Mouse (Mus musculus) ES-Bruce4 (cell line): Measurements from ENCODE around the gene Siah3. TPM values are rescaled to one million over a fixed set of nuclear protein-coding genes. Genes with fewer than 3 reads are reported as not detected.

Source experiments
- H3K27ac ChIP-seq: 2 replicates; pipeline ENCODE4 v1.5.1; 2012; ENCODE audit warnings: low read length, inconsistent platforms; ENCODE audit not compliant: insufficient read depth
- H3K27me3 ChIP-seq: 2 replicates; pipeline ENCODE4 v1.6.1; 2012; ENCODE audit warnings: mild to moderate bottlenecking, low read length, inconsistent platforms; ENCODE audit not compliant: control insufficient read depth, poor library complexity, insufficient read depth, severe bottlenecking
- H3K36me3 ChIP-seq: 2 replicates; pipeline ENCODE4 v1.6.1; 2012; ENCODE audit warnings: inconsistent platforms, mild to moderate bottlenecking, low read length, moderate library complexity; ENCODE audit not compliant: control insufficient read depth, poor library complexity, insufficient read depth, severe bottlenecking
- H3K4me1 ChIP-seq: one replicate; pipeline ENCODE4 v1.8.1; 2011; ENCODE audit warnings: low read length; ENCODE audit not compliant: control insufficient read depth, insufficient read depth
- H3K4me3 ChIP-seq: 2 replicates; pipeline ENCODE4 v1.5.1; 2011; ENCODE audit warnings: low read depth, mild to moderate bottlenecking, low read length
- H3K9ac ChIP-seq: 2 replicates; pipeline ENCODE4 v1.6.1; 2012; ENCODE audit warnings: low read depth, mild to moderate bottlenecking, inconsistent platforms; ENCODE audit not compliant: poor library complexity, severe bottlenecking
- H3K9me3 ChIP-seq: replicated peaks from 2 replicates; pipeline ENCODE4 v1.6.1; 2012; ENCODE audit warnings: mild to moderate bottlenecking, low read length, inconsistent platforms; ENCODE audit not compliant: control insufficient read depth, poor library complexity, insufficient read depth, severe bottlenecking
- CTCF ChIP-seq: IDR thresholded peaks from one replicate; pipeline ENCODE4 v1.8.1; 2011; ENCODE audit warnings: low read depth, low read length
- EP300 ChIP-seq: IDR thresholded peaks from 2 replicates; pipeline ENCODE4 v1.6.1; 2011; ENCODE audit warnings: low read depth, low read length; ENCODE audit not compliant: insufficient read depth
- POLR2A ChIP-seq: IDR thresholded peaks from one replicate; pipeline ENCODE4 v1.8.1; 2011; ENCODE audit warnings: low read length; ENCODE audit not compliant: insufficient read depth
- polyA plus RNA-seq: library from polyadenylated mRNA; stranded (reverse); fragments of >200 nt; gene quantifications from 2 replicates; pipeline ENCODE4 v1.2.4, GENCODE M21; 2011; ENCODE audit warnings: low read depth; ENCODE audit not compliant: missing spikeins, insufficient read depth, insufficient read length

The Siah3 gene
- polyA plus RNA-seq, 1 experiment = not detected

DNA sequence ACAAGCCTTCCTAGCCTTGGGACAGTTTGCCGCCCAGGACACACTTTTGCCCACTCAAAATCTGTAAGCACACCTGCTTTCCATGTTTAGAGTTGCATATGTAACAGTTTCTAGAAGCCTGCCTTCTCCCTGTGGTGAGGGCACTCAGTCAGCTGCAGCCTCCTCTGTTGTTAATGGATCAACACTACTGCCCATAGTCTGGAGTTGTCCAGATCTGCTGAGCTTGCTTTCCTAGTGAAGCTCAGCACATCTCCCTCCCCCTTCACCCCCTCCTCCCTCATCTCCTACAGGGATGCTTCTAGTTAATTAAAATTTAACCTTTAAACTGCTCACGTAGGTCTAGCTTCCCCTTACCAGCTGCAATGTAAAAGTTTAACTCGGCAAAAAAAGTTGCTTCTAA is 57.2 kb downstream of the Siah3 start:
- H3K27me3 ChIP-seq = no peaks in the 10 kb centered on the region
- no peak overlapping the region for H3K9ac ChIP-seq
- H3K4me3 ChIP-seq = no peak overlapping the region
- no peak overlapping the region for H3K27ac ChIP-seq
- no peaks in the 10 kb centered on the region for H3K36me3 ChIP-seq
- TF ChIP-seq EP300 = no peak
- no peak for TF ChIP-seq POLR2A
- TF ChIP-seq CTCF = no peak
- H3K4me1 ChIP-seq = no peaks in the 10 kb centered on the region
- H3K9me3 ChIP-seq = no peaks in the 10 kb centered on the region

DNA sequence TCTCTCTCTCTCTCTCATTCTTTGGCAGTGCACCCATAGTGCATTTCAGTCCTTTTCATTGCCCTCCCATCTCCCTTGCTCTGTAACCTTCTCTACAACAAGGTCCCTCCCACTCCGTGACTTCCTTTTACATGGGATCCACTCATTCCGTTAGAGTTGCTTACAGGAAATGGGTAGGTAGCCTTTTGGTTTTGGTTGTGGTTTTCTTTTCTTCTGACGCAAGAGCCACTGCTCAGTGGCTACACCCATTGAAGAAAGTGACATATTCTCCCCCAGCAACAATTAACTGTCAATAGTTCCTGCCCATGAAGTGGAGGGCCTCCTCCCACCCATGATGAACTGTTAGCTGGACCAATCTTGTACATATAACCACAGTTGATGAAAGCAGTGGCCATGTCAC is 60.4 kb downstream of the Siah3 start:
- H3K4me3 ChIP-seq = no peak overlapping the region
- no peak overlapping the region for H3K27ac ChIP-seq
- no peaks in the 10 kb centered on the region for H3K27me3 ChIP-seq
- H3K9ac ChIP-seq = no peak overlapping the region
- no peaks in the 10 kb centered on the region for H3K9me3 ChIP-seq
- H3K36me3 ChIP-seq = no peaks in the 10 kb centered on the region
- no peaks in the 10 kb centered on the region for H3K4me1 ChIP-seq
- no peak for TF ChIP-seq EP300
- TF ChIP-seq CTCF = no peak
- TF ChIP-seq POLR2A = no peak

DNA sequence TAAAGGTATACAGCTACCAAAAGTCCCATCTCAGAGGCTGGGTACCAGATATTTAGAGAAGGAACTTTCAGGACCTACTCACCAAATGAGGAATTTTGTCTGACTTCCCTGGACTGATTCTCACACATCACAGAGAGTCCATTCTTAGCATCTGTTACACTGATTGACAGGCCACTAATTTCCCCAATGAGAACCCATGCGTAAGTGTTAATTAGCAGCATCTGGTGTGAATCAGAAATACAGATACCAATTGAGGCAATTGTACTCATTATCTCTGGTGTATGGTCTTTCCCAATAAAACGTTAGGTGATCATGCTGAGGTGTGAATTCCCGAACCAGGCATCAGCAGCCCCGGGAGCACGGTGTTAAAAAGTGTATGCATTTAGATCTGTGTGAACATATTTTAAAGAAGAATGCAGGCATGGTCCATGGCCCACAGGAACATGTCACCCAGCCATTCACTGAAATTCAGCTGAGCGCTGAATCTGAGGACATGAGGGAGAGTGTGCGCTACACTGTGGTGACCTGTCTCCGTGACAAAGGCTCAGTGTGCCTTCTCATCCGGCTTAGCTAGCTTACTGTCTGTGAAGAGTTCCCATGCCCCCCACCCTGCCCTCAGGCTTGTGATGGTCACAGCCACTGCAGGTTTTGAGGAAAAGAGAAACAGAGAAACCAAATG is 61.3 kb downstream of the Siah3 start:
- Histone ChIP-seq H3K4me1 (no peaks in the 10 kb centered on the region), H3K9me3 (no peaks in the 10 kb centered on the region), H3K9ac (no peak overlapping the region), H3K27me3 (no peaks in the 10 kb centered on the region; the same call in 1 of the 2 replicates), H3K27ac (no peak overlapping the region), H3K36me3 (no peaks in the 10 kb centered on the region), H3K4me3 (no peak overlapping the region)
- TF ChIP-seq CTCF = no peak

DNA sequence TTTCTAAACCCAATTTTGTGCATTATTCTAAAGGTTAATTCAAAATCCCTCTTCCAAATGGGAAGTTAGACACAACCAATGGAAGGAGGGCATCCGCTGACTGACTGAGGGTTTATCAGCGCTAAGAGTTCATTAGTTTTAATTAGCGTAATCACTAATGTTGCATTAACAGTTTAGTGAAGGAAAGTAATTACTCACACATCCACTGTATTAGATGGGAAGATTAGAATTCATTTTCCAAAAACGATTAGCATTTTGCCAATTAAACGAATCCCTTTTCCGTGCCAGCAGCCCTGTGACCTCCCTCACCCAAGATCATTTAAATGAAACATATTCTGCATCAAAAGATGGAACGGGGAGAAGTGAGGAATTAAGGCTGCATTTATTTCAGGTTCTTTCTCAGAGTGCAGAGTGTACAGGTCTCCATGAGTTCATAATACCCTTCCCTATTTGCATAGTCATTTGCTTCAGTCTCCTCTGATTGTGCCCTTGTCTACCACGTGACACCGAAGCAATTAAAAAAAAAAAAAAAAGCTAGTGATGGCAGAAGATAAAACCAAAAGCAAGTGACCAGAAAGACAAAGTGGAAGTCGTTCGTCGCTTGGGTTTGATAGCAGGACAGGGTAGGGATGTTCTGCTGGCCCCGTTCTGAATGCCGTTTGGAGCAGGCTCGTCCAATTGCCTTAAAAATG is 62.6 kb downstream of the Siah3 start:
- Histone ChIP-seq H3K27ac (no peak overlapping the region), H3K9ac (no peak overlapping the region), H3K27me3 (no peaks in the 10 kb centered on the region; the same call in 1 of the 2 replicates), H3K36me3 (no peaks in the 10 kb centered on the region), H3K9me3 (no peaks in the 10 kb centered on the region), H3K4me1 (no peaks in the 10 kb centered on the region), H3K4me3 (no peak overlapping the region)
- no peak for TF ChIP-seq EP300
- TF ChIP-seq CTCF = no peak
- no peak for TF ChIP-seq POLR2A

DNA sequence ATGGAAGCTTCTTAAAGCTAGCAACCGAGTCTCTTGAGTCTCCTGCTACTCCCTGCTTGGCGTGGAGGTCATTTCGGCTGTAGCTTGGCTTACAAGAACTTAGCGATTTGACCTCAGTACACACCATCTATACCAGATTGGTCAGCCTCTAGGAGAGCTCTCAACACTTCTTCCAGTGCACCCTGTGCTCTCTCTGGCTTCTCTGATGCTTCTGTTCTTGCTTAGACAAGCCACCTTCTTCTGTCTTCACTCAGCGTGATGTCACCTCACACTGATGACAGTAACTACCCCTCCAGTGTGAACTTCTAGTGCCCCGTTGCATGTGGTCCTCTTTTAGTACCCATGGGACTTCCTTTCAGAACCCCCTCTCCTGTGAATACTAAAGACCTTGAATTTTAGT is 63.1 kb downstream of the Siah3 start:
- H3K9ac ChIP-seq = no peak overlapping the region
- no peaks in the 10 kb centered on the region; the same call in 1 of the 2 replicates for H3K27me3 ChIP-seq
- no peaks in the 10 kb centered on the region for H3K4me1 ChIP-seq
- H3K27ac ChIP-seq = no peak overlapping the region
- H3K36me3 ChIP-seq = no peaks in the 10 kb centered on the region
- no peaks in the 10 kb centered on the region for H3K9me3 ChIP-seq
- TF ChIP-seq CTCF = no peak
- TF ChIP-seq EP300 = no peak
- no peak for TF ChIP-seq POLR2A
- no peak overlapping the region for H3K4me3 ChIP-seq

DNA sequence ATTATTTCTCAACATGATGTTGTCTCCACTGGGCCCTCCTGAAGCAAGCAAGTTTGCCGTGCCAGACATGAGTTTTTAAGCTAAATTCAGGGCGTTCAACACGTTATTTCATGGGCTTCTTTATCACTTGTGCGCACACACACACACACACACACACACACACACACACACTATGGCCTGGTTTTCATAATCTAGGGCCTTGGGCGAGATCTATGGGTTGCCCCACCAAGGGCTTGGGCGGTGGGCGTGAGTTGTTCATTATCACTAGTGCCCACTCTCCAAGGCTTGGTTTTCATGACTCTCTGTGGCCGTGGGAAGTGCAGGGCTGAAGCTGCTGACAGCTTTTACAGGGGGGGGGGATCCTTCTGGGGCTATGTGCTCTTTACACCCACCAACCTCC is 63.9 kb downstream of the Siah3 start:
- TF ChIP-seq POLR2A (no peak), CTCF (no peak), EP300 (no peak)
- H3K4me3 ChIP-seq = no peak overlapping the region
- no peaks in the 10 kb centered on the region for H3K4me1 ChIP-seq
- H3K9ac ChIP-seq = no peak overlapping the region
- no peaks in the 10 kb centered on the region for H3K9me3 ChIP-seq
- no peak overlapping the region for H3K27ac ChIP-seq
- H3K27me3 ChIP-seq = no peaks in the 10 kb centered on the region; the same call in 1 of the 2 replicates
- no peaks in the 10 kb centered on the region for H3K36me3 ChIP-seq
